Mouse (Mus musculus) brain, embryonic 18.5 days (tissue): Measurements from ENCODE around the gene Adap1.

Experiments used
- DNase-seq: peaks from one replicate; pipeline ENCODE4 v3.0.0-alpha.2; 2012; ENCODE audit warnings: low read depth, low spot score

Adap1 gene

DNA sequence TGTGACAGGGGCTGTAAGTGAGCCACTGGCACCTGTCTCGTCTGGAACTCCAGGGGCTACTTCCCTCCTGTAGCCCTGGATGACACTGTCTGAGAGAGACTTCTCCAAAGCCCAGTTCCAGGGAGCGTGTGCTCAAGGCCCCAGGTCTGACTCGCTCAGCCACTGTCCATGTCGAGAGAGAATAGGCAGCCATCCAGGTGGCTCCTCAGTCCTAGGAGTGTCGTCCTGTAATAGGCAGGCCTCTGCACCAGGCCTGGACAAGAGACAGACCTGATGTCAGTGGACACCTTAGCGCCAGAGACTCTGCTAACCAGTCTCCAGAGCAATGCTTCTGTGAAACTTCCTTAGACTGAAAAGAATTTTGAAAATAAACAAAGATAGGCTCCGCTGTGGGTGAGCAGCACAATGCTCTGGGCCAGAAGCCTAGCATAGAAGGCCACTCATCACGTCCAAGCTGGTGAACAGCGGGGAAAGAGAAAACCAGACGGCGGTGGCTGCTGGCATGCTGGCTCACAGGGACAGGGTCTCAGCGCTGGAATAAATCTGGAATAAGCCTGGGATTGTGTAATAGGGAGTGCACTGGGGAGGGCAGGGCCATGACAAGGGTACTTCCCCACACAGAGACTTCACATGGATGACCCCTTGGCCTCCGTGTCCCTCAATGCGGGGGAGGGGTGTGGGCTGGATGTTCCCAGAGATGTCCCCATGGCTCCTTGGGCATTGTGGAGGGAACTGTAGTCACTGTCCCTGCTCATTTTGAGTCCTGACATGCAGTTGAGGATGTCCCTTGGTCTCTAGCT is 39.1 kb downstream of the Adap1 start:
- DNase-seq: no peak

DNA sequence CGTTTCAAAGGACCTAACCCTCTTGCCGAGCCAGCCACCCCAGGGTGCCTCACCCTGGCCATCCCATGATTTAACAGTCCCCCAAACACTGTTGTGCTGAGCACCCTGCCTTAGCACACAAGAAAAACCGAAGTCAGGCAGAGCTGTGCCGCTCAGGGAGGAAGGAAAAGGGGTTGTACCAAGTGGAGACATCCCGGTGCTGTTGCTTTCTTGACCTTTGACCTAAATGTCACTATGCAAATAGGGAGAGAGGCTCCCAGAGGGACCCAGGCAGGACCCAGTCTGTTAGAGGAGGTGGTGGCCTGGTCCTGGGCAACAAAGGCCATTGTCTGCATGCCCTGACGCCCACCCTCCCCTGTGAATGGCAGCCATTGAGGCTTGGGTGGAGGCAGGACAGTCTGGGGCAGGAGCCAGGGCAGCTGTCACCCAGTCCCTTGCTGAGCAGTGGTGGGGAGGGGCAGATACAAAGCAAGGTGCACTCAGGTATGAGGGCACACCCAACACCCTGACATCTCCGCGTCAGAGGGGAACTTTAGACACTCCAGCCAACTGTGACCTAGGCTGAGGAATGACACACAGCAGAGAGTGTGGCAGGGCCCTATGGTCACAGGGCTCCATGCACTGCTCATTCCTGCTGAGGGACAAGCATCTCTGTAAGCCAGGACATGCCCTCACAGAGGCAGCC is 39.9 kb downstream of the Adap1 start:
- no peak for DNase-seq

DNA sequence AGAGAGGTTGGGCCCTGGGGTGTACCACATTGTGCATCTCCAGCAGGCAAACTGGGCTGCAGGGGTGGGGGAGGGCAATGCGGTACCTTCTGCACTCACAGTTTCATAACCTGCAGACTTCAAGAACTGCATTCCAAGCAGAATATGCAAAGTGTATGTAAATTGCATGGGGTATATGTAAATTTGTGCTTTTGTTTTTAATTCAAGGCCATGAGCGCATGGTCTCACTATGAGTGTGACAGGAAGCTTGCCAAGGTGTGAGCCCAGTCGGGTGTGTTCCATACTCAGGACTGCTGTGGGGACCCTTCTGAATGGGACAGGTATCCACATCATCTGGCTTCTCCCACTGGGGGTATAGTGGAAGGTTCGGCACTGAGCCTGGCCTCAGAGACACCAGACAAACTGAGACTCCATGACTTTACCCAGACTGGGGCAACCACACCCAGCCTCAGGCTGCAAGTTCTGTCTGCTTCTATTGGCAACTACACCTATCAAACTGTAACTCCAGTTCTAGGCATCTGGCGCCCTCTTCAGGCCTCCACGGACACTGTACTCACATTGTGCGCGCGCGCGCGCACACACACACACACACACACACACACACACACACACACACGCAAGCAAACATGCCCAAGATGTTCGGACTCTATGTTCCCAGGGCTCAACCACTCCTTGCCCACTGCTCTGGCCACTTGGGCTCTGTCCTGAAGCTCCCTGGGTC is 41.8 kb downstream of the Adap1 start:
- DNase-seq: no peak

DNA sequence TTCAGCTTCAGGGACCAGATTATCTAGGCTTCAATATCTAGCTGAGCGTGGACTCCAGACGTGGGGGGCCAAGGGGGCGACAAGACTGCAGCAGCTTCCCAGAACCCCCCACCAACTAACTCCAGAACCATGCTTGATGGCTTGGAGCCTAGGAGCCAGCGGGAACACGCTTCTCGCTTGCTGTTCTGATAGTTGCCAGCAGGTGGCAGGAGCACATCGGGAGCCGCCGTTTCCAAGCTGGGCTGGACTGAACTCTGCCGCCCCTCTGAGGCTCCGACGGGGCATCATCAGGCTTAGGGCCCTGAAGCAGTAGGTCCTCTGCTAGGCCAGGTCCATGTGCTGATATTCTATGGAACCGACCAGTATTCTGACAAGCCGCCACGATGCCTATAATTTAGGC is 43.2 kb downstream of the Adap1 start:
- no peak for DNase-seq

DNA sequence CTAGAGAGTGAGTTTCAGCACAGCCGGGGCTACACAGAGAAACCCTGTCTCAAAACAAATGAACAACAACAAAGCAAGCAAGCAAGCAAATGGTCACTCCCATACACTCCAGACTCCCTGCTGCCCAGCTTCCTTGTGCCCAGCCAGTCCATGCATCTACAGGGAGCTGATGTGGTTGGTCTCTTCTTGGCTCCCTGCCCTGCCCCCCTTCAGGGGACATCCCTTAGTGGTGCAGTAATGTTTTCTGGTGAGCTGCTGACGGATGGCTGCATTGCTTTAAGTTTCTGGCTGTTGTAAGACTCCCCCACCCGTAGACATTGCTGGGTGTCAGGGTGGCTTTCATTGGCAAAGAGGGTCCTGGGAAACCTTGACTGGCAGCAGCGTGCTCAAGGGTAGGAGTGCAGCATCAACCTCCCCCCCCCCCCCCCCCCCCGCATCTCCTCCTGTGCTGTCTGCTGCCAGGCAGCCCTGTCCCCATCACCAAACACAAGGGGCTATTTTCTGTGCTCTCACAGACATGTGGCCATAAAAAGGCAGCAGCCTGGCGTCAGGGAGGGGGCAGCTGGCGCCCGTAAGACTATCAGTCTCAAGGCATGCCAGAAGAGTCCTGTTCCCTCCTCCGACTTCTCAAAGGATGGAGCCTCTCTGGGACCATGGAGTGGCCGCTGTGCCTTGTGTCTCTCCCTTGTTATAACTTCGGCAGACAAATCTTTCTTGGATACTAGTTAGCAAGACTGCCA is 43.9 kb downstream of the Adap1 start:
- DNase-seq: no peak

DNA sequence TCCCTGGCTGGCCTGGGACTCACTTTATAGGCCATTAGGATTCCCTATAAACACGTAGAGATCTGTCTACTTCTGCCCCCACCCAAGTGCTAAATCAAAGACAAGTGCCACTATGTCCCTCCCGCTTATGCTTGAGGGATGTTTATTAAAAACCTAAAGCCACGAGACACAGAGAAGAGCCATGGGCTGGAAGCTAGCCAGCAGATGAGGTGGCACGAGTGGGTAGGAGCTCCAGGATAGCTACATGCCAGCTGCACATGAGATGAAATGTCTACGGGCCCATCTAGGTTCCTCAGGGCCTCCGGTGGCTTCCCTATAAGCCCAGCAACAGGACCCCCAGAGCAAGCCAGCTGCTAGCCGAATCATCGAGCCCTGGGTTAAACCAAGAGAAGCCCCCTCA is 48.1 kb downstream of the Adap1 start:
- no peak for DNase-seq

DNA sequence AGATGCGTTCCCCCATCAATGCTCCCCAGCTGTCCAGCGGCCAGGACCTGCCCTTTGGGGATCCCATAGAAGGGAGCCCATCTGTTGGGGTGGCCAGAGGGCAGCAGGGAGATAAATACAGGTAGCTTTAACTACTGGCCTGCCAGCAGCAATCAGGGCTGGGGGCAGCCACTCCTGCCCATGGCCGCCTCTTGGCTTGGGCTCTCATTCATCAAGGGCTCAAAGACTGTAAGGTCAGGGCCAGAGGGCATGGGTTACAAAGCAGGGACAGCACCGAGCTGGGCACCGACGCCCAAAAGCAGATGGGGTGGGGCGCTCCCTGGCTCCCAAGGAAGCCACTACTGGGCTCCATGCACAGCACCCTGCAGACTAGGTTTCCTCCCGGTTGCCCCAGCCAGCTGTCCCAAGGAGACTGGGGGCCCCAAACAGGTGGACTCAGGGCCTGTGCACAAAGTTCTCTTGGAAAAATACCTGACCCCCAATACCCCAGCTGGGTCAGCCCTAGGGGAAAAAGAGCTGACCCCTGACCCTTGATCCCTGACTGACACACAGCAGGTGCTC is 53.3 kb downstream of the Adap1 start:
- no peak for DNase-seq

DNA sequence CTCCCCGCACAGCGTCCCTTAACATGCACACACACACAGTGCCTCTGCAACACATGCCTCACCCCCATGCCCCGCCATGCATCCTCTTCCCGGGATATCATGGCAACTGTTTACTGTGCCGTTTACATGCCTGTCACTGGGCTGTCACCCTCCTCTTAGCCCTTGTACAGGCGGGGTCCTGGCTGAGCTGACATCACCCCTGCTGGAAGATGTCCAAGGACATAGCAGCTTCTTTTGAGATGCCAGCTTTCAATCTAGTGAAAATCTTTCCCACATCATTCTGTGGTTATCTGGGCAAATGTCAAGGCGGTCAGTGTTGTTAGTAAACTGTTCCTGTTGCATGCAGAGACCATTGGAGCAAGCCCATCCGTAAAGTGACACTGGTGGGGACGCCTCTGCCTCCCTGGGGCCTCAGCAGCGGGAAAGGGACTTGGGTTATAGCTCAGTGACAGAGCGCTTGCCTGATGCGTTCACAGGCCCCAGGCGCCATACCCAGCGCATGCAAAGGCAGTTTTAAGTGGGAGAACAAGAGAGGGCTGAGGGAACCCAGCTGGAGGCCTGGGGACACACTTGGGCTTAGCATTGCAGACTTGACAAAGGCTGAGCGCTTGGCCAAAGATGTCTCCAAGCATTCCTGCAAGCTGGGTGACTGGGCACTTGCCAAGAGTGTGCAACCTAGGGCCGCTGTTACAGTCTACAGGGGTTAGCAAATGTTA is 54.5 kb downstream of the Adap1 start:
- no peak for DNase-seq

DNA sequence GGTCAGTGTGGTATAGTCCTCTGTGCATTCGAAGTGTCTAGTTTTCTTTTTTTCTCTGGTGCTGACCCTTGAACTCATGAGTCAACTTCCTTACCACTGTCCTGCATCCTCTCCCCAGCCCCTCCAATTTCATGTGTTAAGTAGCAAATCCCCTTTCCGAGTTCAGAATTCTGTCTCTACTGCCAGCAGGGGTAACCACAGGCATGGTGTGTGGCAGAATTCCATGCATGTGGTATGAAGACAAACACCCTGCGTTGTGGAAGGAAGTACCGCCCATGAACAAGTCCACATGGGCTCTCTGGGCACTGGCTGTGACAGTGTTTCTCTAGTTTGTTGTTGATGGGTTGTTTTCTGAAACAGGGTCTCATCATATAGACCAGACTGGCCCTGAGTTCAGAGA is 57.8 kb downstream of the Adap1 start:
- no peak for DNase-seq

DNA sequence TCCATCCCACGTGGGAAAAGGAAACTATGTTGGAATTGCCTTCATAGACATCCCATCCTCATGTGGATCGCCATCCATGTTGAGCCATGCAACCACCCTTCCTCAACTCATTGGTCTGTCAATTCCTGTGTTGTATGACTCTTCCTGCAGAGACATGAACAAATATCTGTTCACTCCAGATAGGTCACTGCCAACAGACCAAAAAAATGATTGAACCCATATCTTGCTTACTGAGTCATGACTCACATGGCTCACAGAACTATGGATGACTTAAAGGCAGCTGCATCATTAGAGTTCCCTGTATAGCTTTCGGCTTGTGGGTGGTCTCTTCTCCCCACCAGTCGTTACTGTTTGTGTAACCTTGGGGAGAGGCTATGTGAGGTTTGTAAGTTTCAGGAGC is 64.0 kb downstream of the Adap1 start:
- DNase-seq: no peak

DNA sequence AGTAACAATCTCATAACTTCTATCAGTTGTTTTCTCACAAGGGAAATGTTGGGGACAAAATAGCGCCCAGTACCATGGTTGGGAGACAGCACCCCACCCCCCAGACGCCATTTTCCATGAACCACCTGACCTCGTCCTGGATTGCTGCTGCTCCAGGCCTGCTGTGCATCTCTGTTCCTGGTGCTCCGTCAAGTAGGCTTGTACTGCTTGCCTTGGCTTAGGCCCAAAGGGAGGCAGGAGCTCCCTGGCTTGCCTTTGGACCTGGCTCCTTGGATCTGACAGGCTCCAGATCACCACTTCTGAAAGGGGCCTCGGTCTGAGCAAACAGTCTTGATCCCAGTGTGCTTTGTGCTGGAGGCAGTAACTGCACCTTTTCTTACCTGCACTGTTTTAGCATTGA is 65.6 kb downstream of the Adap1 start:
- DNase-seq: no peak

DNA sequence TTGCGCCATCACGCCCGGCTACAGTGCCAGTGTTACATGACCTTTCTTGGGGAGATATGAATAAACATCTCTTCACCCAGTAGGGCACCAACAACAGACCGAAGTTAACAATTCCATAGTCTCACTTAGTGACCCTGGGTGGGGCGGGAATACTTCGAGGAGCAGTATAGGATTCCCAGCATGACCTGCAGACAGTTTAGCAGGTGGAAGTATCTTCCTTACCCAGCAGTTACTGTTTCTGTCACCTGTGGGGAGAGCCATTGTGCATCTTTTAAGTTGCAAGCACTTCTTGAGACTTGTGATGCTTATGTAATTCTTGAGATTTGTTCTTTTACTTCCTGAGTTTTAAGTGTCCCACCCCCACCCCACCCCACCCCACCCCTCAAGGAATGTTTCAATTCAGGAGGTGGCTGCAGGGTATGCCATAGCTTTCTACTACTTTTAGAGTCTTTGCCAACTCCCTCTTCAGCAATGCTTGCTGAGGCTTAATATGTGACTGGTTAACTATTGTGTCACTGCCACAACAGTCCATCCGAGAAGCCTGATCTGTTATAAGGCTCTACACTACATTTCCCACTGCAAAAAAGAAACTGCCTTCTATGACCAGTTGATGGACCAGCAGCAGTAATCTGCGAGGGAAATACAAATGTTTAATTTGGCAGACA is 66.9 kb downstream of the Adap1 start:
- no peak for DNase-seq

DNA sequence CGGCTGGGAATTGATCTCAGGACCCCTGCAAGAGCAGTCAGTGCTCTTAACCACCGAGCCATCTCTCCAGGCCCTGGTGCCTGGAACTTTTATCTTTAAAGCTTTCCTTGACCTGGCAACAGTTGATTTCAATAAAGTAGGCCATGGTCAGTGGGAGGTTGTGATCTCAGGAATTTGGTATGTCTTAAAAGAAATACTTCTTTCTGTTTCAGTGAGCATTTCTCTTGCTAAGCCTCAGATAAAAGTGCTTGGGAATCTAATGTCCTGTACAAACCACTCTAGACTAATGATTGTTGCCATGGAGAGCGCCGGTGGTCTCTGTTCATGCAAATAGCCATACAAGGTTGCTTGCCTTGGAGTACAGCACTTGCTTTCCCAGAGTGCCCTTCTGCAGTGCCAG is 67.6 kb downstream of the Adap1 start:
- DNase-seq: no peak

DNA sequence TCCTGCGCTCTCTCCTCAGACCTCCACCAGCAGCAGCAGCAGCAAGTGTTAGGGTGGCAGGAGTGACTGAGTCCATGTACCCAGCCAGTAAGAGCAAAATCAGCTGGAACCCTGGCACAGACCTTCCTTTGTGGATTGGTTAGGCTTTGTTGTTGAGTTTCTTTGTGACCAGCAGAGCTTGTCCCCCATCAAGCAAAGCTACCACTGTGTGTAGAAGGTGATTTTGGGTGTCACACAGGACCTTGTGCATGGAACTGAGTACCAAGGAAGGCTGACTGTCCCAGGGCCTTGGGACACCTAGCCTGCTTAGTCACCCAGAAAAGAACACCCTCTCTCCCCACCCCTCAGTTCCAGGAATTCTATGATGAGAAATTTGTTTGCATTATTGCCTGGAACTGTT is 68.2 kb downstream of the Adap1 start:
- DNase-seq: no peak

DNA sequence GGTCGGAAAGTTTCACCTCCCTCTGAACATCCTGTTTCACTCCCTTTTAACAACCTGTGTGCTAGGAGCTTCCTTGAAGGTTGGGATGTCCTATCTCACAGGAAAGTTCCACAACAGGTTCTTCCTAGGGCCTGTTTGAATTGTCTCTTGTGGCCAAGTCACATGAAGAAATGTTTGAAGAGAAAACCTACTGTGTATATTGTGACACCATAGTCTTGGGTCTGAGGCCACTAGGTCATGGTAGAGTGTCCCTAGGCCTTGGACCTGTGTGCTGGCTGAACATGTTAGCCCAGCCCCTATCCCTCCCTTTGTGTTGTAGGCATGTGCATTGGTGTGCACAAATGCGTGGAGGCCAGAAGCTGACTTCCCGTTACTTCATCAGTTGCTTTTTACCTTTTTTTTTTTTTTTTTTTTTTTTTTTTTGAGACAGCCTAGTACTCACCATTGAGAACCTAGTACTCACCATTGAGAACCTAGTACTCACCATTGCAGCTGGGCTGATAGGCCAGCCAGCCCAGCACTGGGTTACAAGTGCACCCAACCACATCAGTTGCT is 69.1 kb downstream of the Adap1 start:
- no peak for DNase-seq

DNA sequence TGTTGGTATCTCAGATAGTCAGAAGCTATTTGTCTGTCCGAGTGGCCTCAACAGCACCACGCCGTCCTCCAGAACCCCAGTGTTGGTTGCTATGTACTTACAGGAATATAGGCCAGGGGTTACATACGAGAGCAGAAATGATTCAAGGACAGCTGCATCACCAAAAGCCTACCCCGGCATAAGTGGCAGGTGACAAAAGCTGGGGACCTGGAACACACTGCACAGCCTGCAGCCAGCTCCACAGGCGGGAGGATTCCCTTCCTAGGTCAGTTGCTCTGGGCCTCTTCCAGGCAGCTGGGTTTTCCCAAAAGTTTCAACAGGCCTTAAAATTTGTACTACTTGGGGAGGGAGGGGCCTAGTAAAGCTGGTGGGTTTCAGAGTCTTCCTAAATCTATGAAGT is 69.6 kb downstream of the Adap1 start:
- DNase-seq: no peak

DNA sequence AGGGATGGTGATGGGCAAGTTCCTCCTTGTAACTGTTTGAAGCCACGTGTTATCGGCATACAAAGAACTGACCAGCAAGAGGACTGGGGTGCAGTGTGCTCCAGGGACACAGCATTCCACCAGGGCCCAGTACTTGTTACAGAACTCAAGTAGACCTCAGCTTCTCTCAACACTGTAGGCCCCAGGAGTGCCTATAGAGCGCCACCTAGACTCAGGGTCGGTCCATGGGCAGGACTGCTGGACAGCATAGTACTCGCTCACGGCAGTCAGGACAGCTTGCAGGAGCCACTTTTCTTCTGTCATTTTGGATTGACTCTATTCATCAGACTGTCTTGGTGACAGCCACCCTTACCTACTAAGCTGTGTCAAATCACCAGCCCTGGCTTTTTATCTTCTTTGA is 70.5 kb downstream of the Adap1 start:
- DNase-seq: no peak

DNA sequence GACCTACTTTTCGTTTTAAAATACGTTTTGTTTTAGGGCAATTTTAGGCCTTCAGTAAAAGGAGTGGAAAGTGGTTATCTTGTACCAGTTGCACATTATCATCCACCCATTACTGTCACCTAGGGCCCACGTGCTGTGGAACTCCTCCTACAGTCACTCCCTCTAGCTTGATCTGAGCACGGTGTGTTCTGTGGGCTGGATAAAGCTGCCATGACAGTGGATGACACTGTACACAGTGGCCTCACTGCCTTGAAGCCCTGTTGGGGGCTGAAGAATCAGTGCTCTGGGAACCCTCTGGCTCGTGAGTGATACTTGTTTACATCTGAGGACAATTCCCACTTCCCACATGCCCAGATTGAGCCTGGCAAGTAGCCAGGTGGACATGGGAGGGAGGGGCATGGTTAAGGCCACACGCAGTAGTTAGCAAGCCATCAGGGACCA is 72.1 kb downstream of the Adap1 start:
- no peak for DNase-seq

DNA sequence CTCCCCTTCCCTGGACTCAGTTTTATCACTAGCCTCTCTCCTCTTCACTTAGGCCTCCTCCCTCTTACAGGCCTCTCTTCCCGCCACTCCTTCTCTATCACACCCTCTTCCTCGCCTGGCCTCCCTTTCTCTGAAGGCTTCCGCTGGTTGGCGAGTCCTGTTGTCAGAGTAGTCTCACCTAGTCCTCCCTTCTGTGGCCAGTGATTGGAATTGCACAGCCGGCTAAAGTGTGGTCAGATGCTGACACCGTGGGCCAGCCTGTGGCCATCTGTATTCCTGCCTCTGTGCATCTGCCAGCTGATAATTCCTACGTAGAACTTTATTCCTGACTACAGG is 72.5 kb downstream of the Adap1 start:
- no peak for DNase-seq
